Mouse (Mus musculus) kidney, postnatal 0 days (tissue): ENCODE data around the gene Rbm38. TPM values are rescaled to one million over a fixed set of nuclear protein-coding genes. Genes with fewer than 3 reads are reported as not detected.

Source experiments
- ATAC-seq: fragments of 200-750 bp; cut with Nextera tagmentation; replicated peaks from 2 replicates; pipeline ENCODE4 v1.8.0; 2017; ENCODE audit warnings: low read depth, moderate number of reproducible peaks, moderate TSS enrichment, moderate library complexity; ENCODE audit not compliant: low FRiP score
- DNase-seq: peaks from one replicate; pipeline ENCODE4 v3.0.0-alpha.2; 2016; ENCODE audit warnings: low spot score
- H3K27ac ChIP-seq: fragments of 300-500 bp; sonication (generic); 2 replicates; pipeline ENCODE4 v1.5.1; 2014; ENCODE audit warnings: mild to moderate bottlenecking
- H3K27me3 ChIP-seq: fragments of 300-500 bp; sonication (generic); 2 replicates; pipeline ENCODE4 v1.6.1; 2014; ENCODE audit warnings: low read length, mixed read lengths; ENCODE audit not compliant: insufficient read depth
- H3K36me3 ChIP-seq: fragments of 300-500 bp; sonication (generic); 2 replicates; pipeline ENCODE4 v1.6.1; 2014; ENCODE audit warnings: low read length, mixed read lengths; ENCODE audit not compliant: insufficient read depth
- H3K4me1 ChIP-seq: fragments of 300-500 bp; sonication (generic); replicated peaks from 2 replicates; pipeline ENCODE4 v1.6.1; 2014; ENCODE audit warnings: antibody characterized with exemption, low read length, mixed read lengths; ENCODE audit not compliant: insufficient read depth
- H3K4me2 ChIP-seq: fragments of 300-500 bp; sonication (generic); 2 replicates; pipeline ENCODE4 v1.6.1; 2014; ENCODE audit warnings: mild to moderate bottlenecking, low read length, moderate library complexity, mixed read lengths
- H3K4me3 ChIP-seq: fragments of 300-500 bp; sonication (generic); replicated peaks from 2 replicates; pipeline ENCODE4 v1.5.1; 2014; ENCODE audit warnings: low read depth, low read length
- H3K9ac ChIP-seq: fragments of 300-500 bp; sonication (generic); 2 replicates; pipeline ENCODE4 v1.6.1; 2014; ENCODE audit warnings: low read depth, low read length
- H3K9me3 ChIP-seq: fragments of 300-500 bp; sonication (generic); replicated peaks from 2 replicates; pipeline ENCODE4 v1.6.1; 2016; ENCODE audit warnings: low read length, inconsistent platforms, mixed read lengths
- CTCF ChIP-seq: IDR thresholded peaks from 2 replicates; pipeline ENCODE4 v1.5.1; 2016; ENCODE audit warnings: antibody characterized with exemption, low read depth, mild to moderate bottlenecking, moderate library complexity
- WGBS: fragments of 180-500 bp; shearing (Covaris S2); extraction: QIAGEN DNeasy Blood & Tissue Kit; methylation state at CpG from one replicate; pipeline ENCODE4 v1.1.7; 2014; 5-methylcytosine and 5-hydroxymethylcytosine counted together
- polyA plus RNA-seq: library from polyadenylated mRNA; unstranded; fragments of >200 nt; fragmentation: Nextera tagmentation; extraction: Ambion mirVana; gene quantifications from 2 replicates; pipeline ENCODE4 v1.2.1, GENCODE M21; 2015

The Rbm38 gene
- polyA plus RNA-seq, 1 experiment from 2014 or later, result 20.9 TPM

DNA sequence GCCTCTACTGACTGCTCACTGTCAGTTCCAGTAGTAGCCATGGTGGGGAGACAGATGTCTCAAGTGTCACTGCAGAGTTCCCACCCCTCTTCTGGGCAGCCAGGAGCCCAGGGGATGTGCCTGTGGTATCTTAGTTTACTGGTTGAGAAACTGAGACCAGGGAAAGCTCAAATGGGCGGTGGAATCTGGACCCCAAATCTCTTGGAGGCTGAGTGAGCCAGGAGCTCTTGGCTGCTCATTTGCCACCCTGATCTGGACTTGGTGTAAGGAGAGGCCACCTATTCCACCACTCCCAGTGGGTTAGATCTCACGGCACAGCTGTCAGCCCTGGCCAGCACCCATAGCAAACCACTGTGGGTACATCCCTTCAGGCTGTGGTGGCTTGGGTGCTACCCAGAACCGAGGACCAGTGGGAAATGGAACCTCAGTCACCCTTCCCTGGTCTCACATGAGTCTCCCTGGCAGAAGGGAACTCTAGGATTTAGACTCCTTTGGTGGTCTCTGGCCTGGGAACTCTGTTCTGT lies 8.3 kb downstream of the Rbm38 start:
- WGBS, result 86% methylated on average over 3 of the region's 3 CpGs
- TF ChIP-seq CTCF, result no peak

DNA sequence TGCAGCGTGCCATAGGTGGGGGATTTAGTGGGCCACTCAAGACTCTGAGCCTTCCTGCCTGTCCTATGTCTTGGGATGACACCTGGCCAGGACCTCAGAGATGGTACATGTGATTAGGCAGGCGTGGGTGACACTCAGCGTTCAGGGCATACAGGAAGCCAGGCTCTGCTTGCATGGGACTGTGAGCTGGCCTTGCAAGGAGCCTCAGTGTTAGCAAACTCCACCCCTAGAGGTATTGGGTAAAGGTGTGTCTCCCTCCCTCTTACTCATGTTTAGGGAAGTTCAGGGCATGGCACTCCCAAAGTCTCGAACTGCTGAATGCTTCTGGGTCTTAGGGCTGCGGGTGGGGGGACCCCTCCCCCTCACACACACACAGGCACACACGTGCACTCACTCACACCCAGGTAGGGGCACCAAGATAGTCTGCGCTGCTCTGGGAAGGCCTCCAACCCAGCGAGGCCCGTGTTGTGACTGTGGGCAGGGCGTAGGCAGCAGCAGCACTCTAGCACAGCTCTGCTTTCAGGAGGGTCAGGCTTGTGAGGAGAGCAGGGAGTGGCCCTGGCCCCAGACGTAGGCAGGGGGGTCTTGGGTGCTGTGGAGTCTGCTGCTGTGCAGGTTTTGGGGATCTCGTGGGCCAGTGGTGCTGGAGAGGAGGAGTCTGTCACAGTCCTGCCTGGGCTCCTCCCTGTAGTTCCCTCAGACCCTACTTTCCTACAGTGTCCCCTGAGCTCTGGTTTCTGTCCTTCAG lies 10.5 kb downstream of the Rbm38 start:
- H3K4me1 ChIP-seq, result peaks cover 10% of the 10 kb centered on the region; the same call in 1 of the 2 replicates
- H3K36me3 ChIP-seq, result peaks cover 30% of the 10 kb centered on the region; the same call in 1 of the 2 replicates
- H3K4me3 ChIP-seq, result no peak overlapping the region
- 77% methylated on average over 12 of the region's 12 CpGs for WGBS
- no peaks in the 10 kb centered on the region for H3K27me3 ChIP-seq
- no peaks in the 10 kb centered on the region for H3K9me3 ChIP-seq
- H3K27ac ChIP-seq, result no peak overlapping the region
- no peak for DNase-seq
- no peak for TF ChIP-seq CTCF
- H3K4me2 ChIP-seq, result no peak overlapping the region
- no peak overlapping the region for H3K9ac ChIP-seq
- ATAC-seq, result no peak

More for the DNA sequence above, 8.3 kb downstream of the Rbm38 start:
- H3K4me3 ChIP-seq, result no peak overlapping the region
- H3K9me3 ChIP-seq, result no peaks in the 10 kb centered on the region
- H3K27ac ChIP-seq, result no peak overlapping the region
- H3K27me3 ChIP-seq, result no peaks in the 10 kb centered on the region
- peaks cover 17% of the 10 kb centered on the region; the same call in 1 of the 2 replicates for H3K4me1 ChIP-seq
- peaks cover 18% of the 10 kb centered on the region; the same call in 1 of the 2 replicates for H3K36me3 ChIP-seq
- no peak overlapping the region for H3K4me2 ChIP-seq
- DNase-seq (no peak), ATAC-seq (no peak)
- H3K9ac ChIP-seq, result no peak overlapping the region

GRCm38 (mm10) chr2:173033531-173033930 lies 13.2 kb downstream of the Rbm38 start:
- no peaks in the 10 kb centered on the region for H3K27me3 ChIP-seq
- H3K4me3 ChIP-seq, result no peak overlapping the region
- no peaks in the 10 kb centered on the region for H3K9me3 ChIP-seq
- no peak overlapping the region for H3K9ac ChIP-seq
- H3K27ac ChIP-seq, result no peak overlapping the region
- ATAC-seq (0 out of 2 replicates have a peak, but pooled peaks have one; percentile 14), DNase-seq (no peak)
- no peaks in the 10 kb centered on the region for H3K4me1 ChIP-seq
- peaks cover 27% of the 10 kb centered on the region; the same call in 1 of the 2 replicates for H3K36me3 ChIP-seq
- no peak for TF ChIP-seq CTCF
- WGBS, result 90% methylated on average over 13 of the region's 13 CpGs
- H3K4me2 ChIP-seq, result no peak overlapping the region

DNA sequence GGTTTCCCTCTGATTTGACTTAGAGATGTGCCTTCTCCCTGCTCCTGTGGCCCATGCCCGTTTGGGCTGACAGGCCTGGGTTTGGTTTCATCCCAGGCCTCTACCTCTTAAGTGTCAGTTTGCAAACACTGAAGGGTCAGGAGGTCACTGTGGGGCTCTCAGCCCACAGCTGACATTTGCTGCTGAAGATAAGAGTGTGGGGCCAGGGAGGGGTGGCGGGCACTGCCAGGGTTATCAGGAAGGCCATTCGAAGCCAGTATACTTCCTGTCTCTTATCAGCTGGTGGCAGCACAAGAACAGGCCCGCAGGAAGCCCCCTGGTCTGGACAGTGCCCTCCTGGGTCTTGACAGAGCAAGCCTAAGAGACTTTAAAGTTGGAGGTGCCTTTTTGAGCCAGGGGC lies 14.7 kb downstream of the Rbm38 start:
- DNase-seq (no peak), ATAC-seq (no peak)
- H3K4me1 ChIP-seq, result no peaks in the 10 kb centered on the region
- H3K27me3 ChIP-seq, result no peaks in the 10 kb centered on the region
- TF ChIP-seq CTCF, result no peak
- H3K36me3 ChIP-seq, result peaks cover 21% of the 10 kb centered on the region; the same call in 1 of the 2 replicates
- H3K27ac ChIP-seq, result no peak overlapping the region
- H3K4me2 ChIP-seq, result no peak overlapping the region
- H3K9me3 ChIP-seq, result no peaks in the 10 kb centered on the region
- H3K9ac ChIP-seq, result no peak overlapping the region
- WGBS, result 62% methylated on average over 4 of the region's 4 CpGs
- H3K4me3 ChIP-seq, result no peak overlapping the region

GRCm38 (mm10) chr2:173035653-173036052 lies 15.4 kb downstream of the Rbm38 start:
- ATAC-seq, result no peak
- WGBS, result 93% methylated on average over 5 of the region's 5 CpGs
- Histone ChIP-seq H3K27ac (no peak overlapping the region), H3K36me3 (peaks cover 18% of the 10 kb centered on the region; the same call in 1 of the 2 replicates), H3K9ac (no peak overlapping the region), H3K27me3 (no peaks in the 10 kb centered on the region), H3K4me3 (no peak overlapping the region), H3K4me2 (no peak overlapping the region), H3K9me3 (no peaks in the 10 kb centered on the region), H3K4me1 (no peaks in the 10 kb centered on the region)
- no peak for DNase-seq
- no peak for TF ChIP-seq CTCF

DNA sequence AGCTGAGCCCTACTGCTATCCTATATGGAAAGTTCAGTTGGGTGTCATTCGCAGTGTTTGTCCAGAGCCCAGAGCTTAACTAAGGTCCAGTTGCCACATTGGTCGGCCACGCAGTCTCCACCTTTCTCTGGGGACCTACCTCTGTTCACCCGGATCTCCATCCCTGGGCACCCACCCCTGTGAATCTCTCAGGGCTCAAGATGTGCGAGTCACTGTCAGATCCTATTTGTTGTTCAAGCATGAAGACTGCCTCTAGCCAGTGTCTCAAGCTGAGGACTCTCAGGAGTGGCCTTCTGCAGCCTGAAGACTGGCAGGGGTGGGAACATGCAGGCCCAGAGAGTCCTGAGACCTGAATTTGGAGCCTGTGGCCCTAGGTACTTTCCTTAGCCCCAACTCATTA lies 15.8 kb downstream of the Rbm38 start:
- H3K9ac ChIP-seq, result no peak overlapping the region
- no peak overlapping the region for H3K4me2 ChIP-seq
- H3K4me1 ChIP-seq, result no peaks in the 10 kb centered on the region
- no peak overlapping the region for H3K27ac ChIP-seq
- no peaks in the 10 kb centered on the region for H3K9me3 ChIP-seq
- 91% methylated on average over 5 of the region's 5 CpGs for WGBS
- no peak overlapping the region for H3K4me3 ChIP-seq
- H3K36me3 ChIP-seq, result peaks cover 15% of the 10 kb centered on the region; the same call in 1 of the 2 replicates
- ATAC-seq (no peak), DNase-seq (no peak)
- no peaks in the 10 kb centered on the region for H3K27me3 ChIP-seq
- TF ChIP-seq CTCF, result no peak
